Mouse (Mus musculus) E14TG2a.4 (cell line): ENCODE measurements at regions not wholly inside any gene's neighbourhood (a gene's known extent, or its start where the extent isn't known, plus 50 kb on each side); places are given as distances from the start of the nearest gene placed in this dataset.

ENCODE experiments used
- CTCF ChIP-seq: conservative IDR thresholded peaks from 2 replicates; pipeline ENCODE4 v1.5.1; 2014; ENCODE audit warnings: low read length
- NANOG ChIP-seq: IDR thresholded peaks from 2 replicates; pipeline ENCODE4 v1.6.1; 2014; ENCODE audit warnings: borderline replicate concordance, low read length, mixed read lengths
- POU5F1 ChIP-seq: IDR thresholded peaks from 2 replicates; pipeline ENCODE4 v1.6.1; 2014; ENCODE audit warnings: low read length, borderline replicate concordance

DNA sequence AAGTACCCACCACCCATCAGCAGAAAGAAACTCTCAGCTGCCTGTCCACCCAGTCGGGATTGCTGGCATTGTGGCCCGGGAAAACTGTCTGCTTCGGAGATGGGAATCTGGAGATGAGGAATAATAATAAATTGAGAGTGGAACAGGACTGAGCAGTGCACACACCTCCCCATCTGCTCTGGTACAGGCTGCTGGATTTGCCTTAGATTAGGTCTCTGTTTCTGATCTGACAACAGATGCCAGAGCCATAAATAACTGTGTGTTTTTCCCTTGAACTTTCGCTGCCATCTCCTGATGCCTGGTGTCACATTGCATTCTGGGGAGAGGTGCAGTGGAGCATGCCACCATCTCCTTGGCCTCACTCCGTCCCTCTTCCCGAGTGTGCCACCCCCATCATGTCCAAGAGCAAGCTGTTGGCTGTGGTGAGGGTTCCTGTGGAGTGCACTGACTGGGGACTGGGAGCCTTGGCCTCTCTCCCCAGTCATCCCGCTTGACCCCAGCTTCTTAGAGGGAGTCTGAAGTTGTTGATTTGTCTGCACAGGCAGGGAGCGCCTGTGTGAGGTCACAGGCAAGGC is 50.4 kb upstream of the Nxpe4 start:
- TF ChIP-seq CTCF (no peak), NANOG (no peak), POU5F1 (no peak)
